Mouse (Mus musculus) spleen, adult 2 months (tissue): ENCODE measurements around the gene Naxd.

Source experiments
- CTCF ChIP-seq: fragments of 200-500 bp; IDR thresholded peaks from 2 replicates; pipeline ENCODE4 v1.5.1; 2011; ENCODE audit warnings: mild to moderate bottlenecking, inconsistent platforms; ENCODE audit not compliant: insufficient read depth, insufficient read length, insufficient replicate concordance; ENCODE audit errors: extremely low read depth
- POLR2A ChIP-seq: fragments of 200-500 bp; IDR thresholded peaks from 2 replicates; pipeline ENCODE4 v1.6.1; 2011; ENCODE audit warnings: low read depth, low read length, inconsistent platforms

DNA sequence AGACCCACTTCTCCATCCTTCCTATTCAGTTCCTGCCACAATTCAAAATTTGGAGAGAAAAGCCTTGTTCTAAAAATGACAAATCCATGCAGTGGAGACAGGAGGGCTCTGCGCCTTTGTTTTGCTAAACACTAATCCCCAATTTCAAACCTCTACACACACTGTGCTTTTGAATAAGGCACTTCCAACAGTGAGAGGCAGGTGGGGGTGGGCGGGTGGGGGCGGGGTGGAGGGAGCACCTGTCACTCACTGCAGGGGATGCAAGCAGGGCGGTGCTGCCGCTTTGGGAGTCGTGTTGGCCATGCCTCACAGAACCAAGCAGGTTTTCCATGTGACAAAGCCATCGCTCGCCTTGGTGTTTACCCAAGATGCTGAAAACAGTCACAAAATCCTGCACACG is 37.2 kb downstream of the Naxd start:
- TF ChIP-seq CTCF (no peak), POLR2A (no peak)
